Mouse (Mus musculus): ENCODE measurements around the gene Gm29776.
A peak's percentile ranks its signal among the peaks of the same experiment; 100 is the strongest.

Gene Gm29776

DNA sequence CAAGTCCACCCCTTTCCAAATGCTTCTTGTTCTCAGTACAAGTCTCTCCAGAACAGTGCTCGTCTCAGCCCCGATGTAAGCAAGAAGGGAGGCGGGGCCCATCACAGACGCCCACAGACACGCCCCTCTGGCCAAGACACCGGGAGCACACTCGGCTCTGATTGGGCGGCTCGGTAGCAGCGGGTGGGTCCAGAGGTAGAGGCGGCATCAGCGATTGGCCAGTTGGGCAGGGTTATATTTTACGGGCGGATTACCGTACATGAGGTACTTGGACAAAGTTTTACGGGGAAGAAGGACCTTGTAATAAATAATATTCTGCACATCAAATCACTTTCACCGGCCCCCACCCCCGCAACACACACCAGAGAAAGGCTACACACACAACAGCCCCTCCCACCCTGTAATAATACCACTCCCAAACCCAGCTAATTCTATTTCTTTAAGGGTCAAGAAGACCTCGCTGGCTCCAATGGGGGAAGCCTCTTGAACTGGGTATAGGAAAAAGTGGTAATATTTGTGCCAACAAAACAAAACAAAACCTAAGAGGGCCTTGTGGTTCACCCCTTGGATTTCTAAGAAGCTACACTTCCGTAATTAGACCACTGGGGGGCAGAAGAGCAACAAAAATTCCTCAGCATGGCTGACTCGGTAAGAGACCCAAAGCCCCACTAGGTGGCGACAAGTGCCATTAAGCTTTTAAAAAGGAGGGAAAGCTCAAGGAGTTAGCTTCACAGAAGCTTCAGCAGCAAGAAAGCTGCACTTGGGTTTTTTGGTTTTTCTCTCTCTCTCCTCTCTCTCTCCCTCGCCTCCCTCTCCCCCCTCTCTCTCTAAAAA, 47.8 kb downstream of the Gm29776 start:
- DNase-seq (ENCODE audit: low spot score) = peak; percentile 71

DNA sequence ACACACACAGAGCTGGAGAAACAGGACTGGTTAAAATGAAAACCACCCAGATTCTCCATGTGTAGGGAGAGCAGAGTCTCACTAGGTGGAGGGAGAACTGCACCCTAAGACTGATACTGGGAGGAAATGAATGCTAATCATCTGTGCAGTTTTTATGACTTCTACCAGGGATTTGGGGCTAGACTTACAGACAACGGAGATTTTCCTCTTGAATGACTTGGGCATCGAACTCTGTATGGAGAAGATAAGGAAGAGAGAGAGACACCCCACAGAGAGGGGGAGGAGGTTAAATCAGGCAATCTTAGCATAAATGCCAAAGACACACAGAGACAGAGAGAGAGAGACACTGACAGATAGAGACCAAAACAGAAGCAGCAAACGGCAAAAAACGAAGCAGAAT, 50.7 kb downstream of the Gm29776 start:
- no peak for DNase-seq (ENCODE audit: low spot score)

DNA sequence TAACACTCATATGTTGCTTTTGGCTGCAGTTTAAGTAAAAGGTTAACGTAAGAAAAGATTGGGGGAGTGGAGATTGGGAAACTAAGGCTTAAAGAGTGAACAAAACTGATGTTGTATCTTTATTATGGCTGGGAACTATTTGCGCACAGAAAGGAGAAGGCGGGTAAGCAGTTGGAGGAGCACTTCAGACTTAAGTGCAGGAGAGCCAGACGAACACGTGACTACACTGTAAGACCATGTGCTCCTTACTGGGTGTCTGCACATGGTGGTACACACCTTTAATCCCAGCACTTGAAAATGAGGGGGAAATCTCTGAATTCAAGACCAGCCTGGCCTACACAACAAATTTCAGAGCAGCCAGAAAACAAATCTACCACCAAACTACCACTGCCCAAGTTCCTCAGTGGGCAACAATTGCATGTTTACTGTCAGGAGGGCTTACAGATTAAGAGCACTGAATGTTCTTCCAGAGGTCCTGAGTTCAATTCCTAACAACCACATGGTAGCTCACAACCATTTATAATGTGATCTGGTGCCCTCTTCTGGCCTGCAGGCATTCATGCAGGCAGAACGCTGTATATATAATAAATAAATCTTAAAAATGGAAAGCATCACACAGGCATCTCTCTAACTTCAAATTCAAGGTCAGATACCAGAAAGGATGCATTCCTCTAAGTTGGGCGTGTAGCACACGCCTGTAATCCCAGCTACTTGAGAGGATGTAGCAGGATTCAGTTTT, 51.6 kb downstream of the Gm29776 start:
- no peak for DNase-seq (ENCODE audit: low spot score)

DNA sequence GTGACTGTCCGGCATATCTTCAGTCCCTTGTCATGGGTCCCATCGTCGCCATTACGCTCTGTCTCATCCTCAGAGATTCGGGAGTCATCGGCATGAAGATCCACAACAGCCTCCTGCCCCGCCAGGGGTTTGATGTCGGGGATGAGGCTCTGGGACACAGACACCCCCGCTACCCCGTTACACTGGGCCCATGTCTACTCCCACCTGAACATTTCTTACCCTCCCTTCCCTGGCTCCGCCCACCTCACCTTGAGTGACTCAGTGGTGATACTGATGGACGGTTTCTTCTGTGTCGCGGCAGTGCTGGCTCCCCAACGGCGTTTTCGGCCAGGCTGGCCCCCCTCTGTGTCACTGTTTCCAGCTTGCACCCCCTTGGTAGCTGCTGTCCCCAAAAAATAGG, 52.2 kb downstream of the Gm29776 start:
- DNase-seq (ENCODE audit: low spot score) = no peak

DNA sequence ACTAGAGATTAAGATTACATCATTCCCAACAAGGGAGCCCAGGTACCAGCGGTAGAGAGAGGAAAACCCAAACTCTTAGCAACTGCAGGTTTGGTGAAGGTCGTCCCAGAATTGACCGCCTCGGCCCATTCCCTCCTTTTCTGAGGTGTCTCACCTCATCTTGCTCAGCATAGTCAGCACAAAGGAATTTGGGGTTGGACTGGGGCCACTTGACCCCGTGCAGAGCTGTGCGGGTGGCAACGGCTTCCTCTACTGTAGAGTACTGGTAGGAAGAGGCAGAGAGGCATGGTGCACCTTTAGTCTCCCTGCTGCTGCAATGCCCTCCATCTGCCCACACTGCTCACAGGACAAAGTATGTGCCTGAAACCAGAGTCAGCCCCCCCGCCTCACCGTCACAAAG, 54.3 kb downstream of the Gm29776 start:
- DNase-seq (ENCODE audit: low spot score) = no peak

DNA sequence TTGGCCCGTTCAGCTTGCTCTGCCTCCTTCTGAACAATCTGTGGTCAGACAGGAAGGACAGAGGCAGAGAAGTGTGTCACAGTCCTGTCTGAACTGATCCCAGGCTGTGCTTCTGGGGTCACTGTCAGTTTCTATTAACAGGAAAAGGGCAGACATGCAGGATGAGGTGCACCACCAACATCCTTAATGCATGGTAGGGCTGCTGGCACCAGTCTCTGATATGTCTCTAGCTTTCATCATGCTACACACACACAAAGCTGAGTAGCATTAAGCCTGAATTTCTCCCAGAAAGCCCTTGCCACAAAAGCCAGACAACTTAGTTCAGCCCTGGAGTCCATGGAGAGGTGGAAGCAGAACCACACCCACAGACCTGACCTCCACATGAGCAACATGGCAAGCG, 55.6 kb downstream of the Gm29776 start:
- no peak for DNase-seq (ENCODE audit: low spot score)
